In the genomic region with DNA sequence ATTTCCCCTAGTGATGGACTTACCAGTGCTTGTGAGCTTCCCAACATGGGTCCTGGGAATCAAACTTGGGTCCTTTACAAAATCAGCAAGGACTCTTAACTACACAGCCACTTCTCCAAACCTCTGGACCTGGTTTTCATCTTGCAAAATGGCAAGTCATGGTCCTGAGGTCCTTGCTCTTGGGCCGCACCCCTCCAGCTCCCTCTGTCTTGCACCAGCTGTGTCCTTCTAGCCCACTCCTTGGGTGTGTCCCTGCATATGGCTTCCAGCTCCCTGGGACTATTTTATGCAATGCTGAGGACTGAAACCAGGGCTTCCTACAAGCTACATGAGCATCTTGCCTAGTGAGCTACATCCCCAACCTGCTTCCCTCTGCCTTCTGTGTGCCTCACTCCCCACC, we compare ENCODE assay signal across 8 mouse cellular contexts. TPM values are rescaled to one million over a fixed set of nuclear protein-coding genes. Genes with fewer than 3 reads are reported as not detected.
A peak's percentile ranks its signal among the peaks of the same experiment; 100 is the strongest.
DNase-seq lines count a peak whose midpoint lies in the region; ATAC-seq lines count a peak whose summit lies in the region.

Gene Sparc (minus strand): TSS at position 206 of the 400 bp plus-strand sequence.

- H3K9me3 ChIP-seq in midbrain, embryonic 15.5 days = no peaks in the 10 kb centered on the region

- H3K27ac ChIP-seq in midbrain, embryonic 15.5 days = peak within 1 kb of the TSS; percentile 30

- H3K4me3 ChIP-seq in midbrain, embryonic 15.5 days = no peak within 1 kb of the TSS

- DNase-seq in heart, adult 11 months = peak; percentile 86
- no peak for DNase-seq in heart, adult 9 months (ENCODE audit: low spot score in 2 of 2)
- DNase-seq in adrenal gland, postnatal 4 days (ENCODE audit: low spot score in 2 of 2) = no peak
- DNase-seq in layer of hippocampus, postnatal 10 days (ENCODE audit: low spot score in 2 of 2) = no peak
- DNase-seq in spleen, postnatal 14 days (ENCODE audit: low spot score in 2 of 2) = no peak
- no peak for DNase-seq in spleen, postnatal 36 days (ENCODE audit: low spot score in 2 of 2)

- H3K4me1 ChIP-seq in midbrain, embryonic 15.5 days = peaks cover 41% of the 10 kb centered on the region

- 0 out of 2 replicates have a peak, but pooled peaks have one; percentile 22 for ATAC-seq in granulocyte monocyte progenitor cell, adult 5-6 weeks (replicated peaks; ENCODE audit: poor library complexity, severe bottlenecking)
- ATAC-seq in midbrain, embryonic 15.5 days (replicated peaks) = no peak

- H3K36me3 ChIP-seq in midbrain, embryonic 15.5 days (replicated peaks) = no peaks in the 10 kb centered on the region

- 100% methylated on average over 1 of the region's 1 CpGs for WGBS in midbrain, embryonic 15.5 days

- H3K4me2 ChIP-seq in midbrain, embryonic 15.5 days = no peak within 1 kb of the TSS

- no peaks in the 10 kb centered on the region; the same call in 1 of the 2 replicates for H3K27me3 ChIP-seq in midbrain, embryonic 15.5 days (replicated peaks)

- H3K9ac ChIP-seq in midbrain, embryonic 15.5 days = no peak within 1 kb of the TSS

RNA-seq across cellular contexts. Expression of gene Sparc, which starts in this region (rescaled TPM):
- 1,000 to 10,000 TPM; 2,300 to 2,476 TPM for total RNA-seq in adrenal gland, postnatal 4 days (2021)
- total RNA-seq in granulocyte monocyte progenitor cell, adult 5-6 weeks (2014; fragmentation: Nextera tagmentation) = not detected in 2 replicates
- total RNA-seq in granulocyte monocyte progenitor cell, adult 5-6 weeks (2017) = 0.31 TPM in 1 of 2 replicates, not detected in the other
- 100 to 1,000 TPM; 378 to 402 TPM for total RNA-seq in layer of hippocampus, postnatal 10 days (2021)
- 482 and 547 TPM in 2 replicates for polyA plus RNA-seq in midbrain, embryonic 15.5 days (2015; fragmentation: Nextera tagmentation; extraction: Ambion mirVana)

Comparison
In these comparisons a context has a peak if more than half of its experiments do, and no peak if none do; other contexts are left out.
1. RNA of gene Sparc (total RNA-seq): 2,300 to 2,476 TPM in adrenal gland, postnatal 4 days and 378 to 402 TPM in layer of hippocampus, postnatal 10 days; 0.31 TPM in granulocyte monocyte progenitor cell, adult 5-6 weeks; every median in the first group is over 100 times any median in the second.
2. RNA of gene Sparc (total RNA-seq): 2,300 to 2,476 TPM in adrenal gland, postnatal 4 days; 378 to 402 TPM in layer of hippocampus, postnatal 10 days; every median in the first group is over 4 times any median in the second.
3. Peak in ATAC-seq in granulocyte monocyte progenitor cell, adult 5-6 weeks; RNA of the gene not detected or under 1 TPM.